Mouse (Mus musculus): Measurements from ENCODE around the gene Gskip.

DNA sequence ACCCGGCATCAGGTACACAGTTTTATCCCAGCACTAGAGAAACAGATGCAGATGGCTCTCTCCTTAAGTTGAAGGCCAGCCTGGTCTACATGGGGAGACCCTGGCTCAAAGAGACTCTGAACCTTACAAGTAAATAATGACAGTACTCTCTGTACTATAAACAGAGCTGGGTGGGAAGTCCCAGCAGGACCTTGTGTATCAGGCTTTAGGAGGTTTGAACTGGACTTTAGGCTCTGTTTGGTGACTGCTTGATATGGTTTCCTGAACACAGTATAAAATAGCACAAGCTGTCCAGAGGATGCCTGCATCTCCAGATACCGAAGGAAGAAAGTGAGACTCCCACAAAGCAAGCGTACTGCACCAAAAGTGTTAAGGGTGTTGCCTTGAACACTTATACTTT is 2.2 kb downstream of the Gskip start:
- no peak for TF ChIP-seq GATA1 (IDR thresholded peaks at IDR 0.05; ENCODE audit: low read length)
- TF ChIP-seq TAL1 (IDR thresholded peaks at IDR 0.05; ENCODE audit: low read length), result no peak
